27 mouse cellular contexts compared by ENCODE assay signal in genomic region chr7:49301487-49301886, GRCm38 (mm10).
"Had no signal": no experiment of that assay in that cellular context is flagged by ENCODE, and none has a peak within 500 bp of the region (broad histone marks: within the 10 kb centered on the region; RNA-seq: fewer than 3 reads in every experiment).

No protein-coding gene starts in this region.

- H3K4me3 ChIP-seq: heart, adult 2 months; heart, embryonic 13.5 days; heart, embryonic 15.5 days; hindbrain, embryonic 12.5 days; intestine, embryonic 15.5 days; layer of hippocampus, adult 2 months; left cerebral cortex, adult 2 months; limb, embryonic 10.5 days; limb, embryonic 12.5 days; liver, embryonic 12.5 days; liver, embryonic 15.5 days had no signal

- ATAC-seq: hindbrain, embryonic 16.5 days; inflammation-experienced regulatory T-cells, adult 6 months; intestine, embryonic 15.5 days; intestine, postnatal 0 days had no signal

- DNase-seq: gastrocnemius, postnatal 14 days; gastrocnemius, postnatal 36 days; heart, adult 11 months; heart, adult 2 months; heart, postnatal 14 days; heart, postnatal 36 days; kidney, adult 18-20 months; kidney, adult 8-10 months; kidney, postnatal 10 days; kidney, postnatal 25 days; kidney, postnatal 4 days; liver had no signal

- H3K9me3 ChIP-seq: heart, embryonic 13.5 days; heart, embryonic 15.5 days; hindbrain, embryonic 12.5 days; intestine, embryonic 15.5 days; limb, embryonic 10.5 days; limb, embryonic 12.5 days; liver, embryonic 12.5 days; liver, embryonic 15.5 days had no signal

- H3K27me3 ChIP-seq: intestine, embryonic 15.5 days had no signal

- H3K9ac ChIP-seq: heart, embryonic 13.5 days; heart, embryonic 15.5 days; hindbrain, embryonic 12.5 days; hindbrain, embryonic 14.5 days; intestine, embryonic 15.5 days; limb, embryonic 12.5 days; liver, embryonic 12.5 days; liver, embryonic 15.5 days had no signal

- H3K36me3 ChIP-seq: heart, embryonic 13.5 days; heart, embryonic 15.5 days; hindbrain, embryonic 12.5 days; intestine, embryonic 15.5 days; limb, embryonic 10.5 days; limb, embryonic 12.5 days; liver, embryonic 12.5 days; liver, embryonic 15.5 days had no signal

- H3K27ac ChIP-seq: heart, adult 2 months; heart, embryonic 13.5 days; heart, embryonic 15.5 days; hindbrain, embryonic 12.5 days; hindbrain, embryonic 14.5 days; intestine, embryonic 15.5 days; layer of hippocampus, adult 2 months; left cerebral cortex, adult 2 months; limb, embryonic 10.5 days; limb, embryonic 12.5 days; liver, embryonic 12.5 days; liver, embryonic 15.5 days had no signal

- H3K4me2 ChIP-seq: heart, embryonic 11.5 days; heart, embryonic 13.5 days; heart, embryonic 15.5 days; hindbrain, embryonic 12.5 days; hindbrain, embryonic 14.5 days; intestine, embryonic 15.5 days; limb, embryonic 12.5 days; liver, embryonic 12.5 days; liver, embryonic 15.5 days had no signal
